Mouse (Mus musculus) erythroblast, embryonic 14.5 days (primary cell): ENCODE measurements around the gene Ptprn2.

ENCODE experiments used
- GATA1 ChIP-seq: IDR thresholded peaks from 2 replicates; pipeline ENCODE4 v1.6.1; 2012; ENCODE audit warnings: low read length, inconsistent platforms, mixed read lengths
- TAL1 ChIP-seq: IDR thresholded peaks from 3 replicates; pipeline ENCODE4 v1.6.1; 2012; ENCODE audit warnings: low read length, inconsistent platforms, mixed read lengths

DNA sequence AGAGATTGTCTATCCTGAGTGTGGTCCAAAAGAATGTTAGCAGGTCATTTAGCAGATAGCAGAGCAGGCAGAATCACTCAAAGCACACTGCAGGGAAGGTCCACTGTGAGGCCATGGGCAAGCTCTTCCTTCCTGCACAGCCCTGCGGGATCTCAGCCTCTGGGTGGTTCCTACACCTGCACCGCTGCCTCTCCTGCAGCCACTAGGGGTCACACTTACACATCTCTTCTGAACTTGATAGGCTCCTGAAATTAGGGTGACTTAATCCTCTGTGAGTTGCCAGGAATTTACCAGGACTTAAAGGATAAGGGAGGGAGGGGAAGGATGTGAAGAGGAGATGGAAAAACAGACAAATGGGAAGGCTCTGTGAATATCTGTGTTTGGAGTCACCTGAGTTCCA, 549.7 kb downstream of the Ptprn2 start:
- TF ChIP-seq TAL1 (no peak), GATA1 (no peak)
